Mouse (Mus musculus) brain, embryonic 14.5 days (tissue): ENCODE results near the gene Rpp25l.
"Not testable (repeated sequence)": the region's sequence is repeated elsewhere in the genome, so short reads cannot be mapped to it uniquely, and the experiment has no call there.

Experiments used
- CTCF ChIP-seq: fragments of 200-500 bp; IDR thresholded peaks from 2 replicates; pipeline ENCODE4 v1.5.1; 2012; ENCODE audit warnings: inconsistent platforms, mild to moderate bottlenecking, moderate library complexity, borderline replicate concordance; ENCODE audit not compliant: insufficient read depth, insufficient read length; ENCODE audit errors: extremely low read depth
- POLR2A ChIP-seq: fragments of 200-500 bp; IDR thresholded peaks from 2 replicates; pipeline ENCODE4 v1.6.1; 2012; ENCODE audit warnings: mild to moderate bottlenecking, inconsistent platforms, borderline replicate concordance; ENCODE audit not compliant: poor library complexity, insufficient read depth, insufficient read length, severe bottlenecking; ENCODE audit errors: extremely low read depth

- TF ChIP-seq CTCF, POLR2A: not testable (repeated sequence)
These were observed 13.6 kb downstream of the Rpp25l start, which contains the start of gene Il11ra1 for GRCm38 (mm10) chr4:41699783-41700182.
